In the genomic region with DNA sequence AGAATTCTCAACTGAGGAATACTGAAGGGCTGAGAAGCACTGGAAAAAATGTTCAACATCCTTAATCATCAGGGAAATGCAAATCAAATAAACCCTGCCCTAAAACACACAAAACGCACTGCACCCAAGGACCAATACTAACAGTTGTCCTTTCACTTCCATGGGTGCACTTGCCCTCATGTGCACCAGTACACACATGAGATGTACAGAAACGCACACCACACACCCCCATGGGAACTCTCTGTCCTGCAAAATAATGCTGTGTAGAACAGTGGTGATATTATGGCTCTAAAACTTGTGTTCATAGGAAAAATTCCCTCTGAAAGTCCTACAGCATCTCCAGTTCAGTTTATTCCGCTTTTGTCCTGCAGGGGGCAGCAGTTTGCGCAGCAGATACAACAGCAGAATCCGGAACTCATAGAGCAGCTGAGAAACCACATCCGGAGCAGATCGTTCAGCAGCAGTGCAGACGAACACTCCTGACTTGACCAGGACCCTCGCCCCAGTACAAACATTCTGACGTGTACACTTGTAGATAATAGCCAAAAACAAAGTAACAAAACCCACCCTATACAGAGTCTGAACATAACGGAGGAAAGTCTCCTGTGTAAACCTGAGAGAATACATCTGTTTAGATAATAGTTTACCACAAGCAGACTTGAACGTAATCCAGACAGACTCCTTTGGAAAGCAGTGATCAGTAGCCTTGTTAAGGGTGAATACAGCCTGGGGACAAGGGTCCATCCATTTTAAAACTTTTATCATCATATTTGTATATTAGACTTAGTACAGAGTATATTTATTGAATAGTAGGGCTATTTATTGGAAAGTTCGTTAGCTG, we compare ENCODE assay signal across 7 mouse cellular contexts. TPM values are rescaled to one million over a fixed set of nuclear protein-coding genes. Genes with fewer than 3 reads are reported as not detected.
A peak's percentile ranks its signal among the peaks of the same experiment; 100 is the strongest.
DNase-seq lines count a peak whose midpoint lies in the region; ATAC-seq lines count a peak whose summit lies in the region.

No protein-coding gene starts in this region.

- no peak overlapping the region for H3K27ac ChIP-seq in midbrain, embryonic 11.5 days (ENCODE audit: low read depth, low read length)

- intact Hi-C loops in left cerebral cortex, postnatal 14 days (cut with DNase I): no loop called here

- no peaks in the 10 kb centered on the region for H3K9me3 ChIP-seq in midbrain, embryonic 11.5 days (ENCODE audit: control insufficient read depth, low read length)

- no peak overlapping the region for H3K4me2 ChIP-seq in midbrain, embryonic 11.5 days

- peaks cover 10% of the 10 kb centered on the region; the same call in 1 of the 2 replicates for H3K36me3 ChIP-seq in midbrain, embryonic 11.5 days (ENCODE audit: control insufficient read depth, insufficient read depth, low read length)

- WGBS in midbrain, embryonic 11.5 days: 42% methylated on average over 13 of the region's 13 CpGs

- H3K4me1 ChIP-seq in midbrain, embryonic 11.5 days (ENCODE audit: control insufficient read depth, insufficient read depth, low read length): no peaks in the 10 kb centered on the region

- no peak overlapping the region for H3K9ac ChIP-seq in midbrain, embryonic 11.5 days (ENCODE audit: low read length)

- no peaks in the 10 kb centered on the region for H3K27me3 ChIP-seq in midbrain, embryonic 11.5 days (ENCODE audit: control insufficient read depth, insufficient read depth, low read length)

- H3K4me3 ChIP-seq in midbrain, embryonic 11.5 days (ENCODE audit: low read depth, low read length): no peak overlapping the region

- peak; percentile 100 for ATAC-seq in common myeloid progenitor, adult 5-6 weeks (replicated peaks; ENCODE audit: low read depth, poor library complexity, severe bottlenecking)
- ATAC-seq in inflammation-experienced regulatory T-cells, adult 6 months: peak; percentile 98
- peak; percentile 62; the same call in 1 of the 2 replicates for ATAC-seq in midbrain, embryonic 11.5 days (ENCODE audit: low FRiP score)

- DNase-seq in adrenal gland, adult (ENCODE audit: inconsistent age in 2 of 2, low spot score in 1 of 2): peak; percentile 75 to 93
- peak; percentile 63 to 67 for DNase-seq in gastrocnemius, adult 8-10 months (ENCODE audit: low spot score in 2 of 2)
- peak; percentile 90 to 94 for DNase-seq in left cerebral cortex, postnatal 14 days (ENCODE audit: low spot score in 2 of 2)
- peak; percentile 97 for DNase-seq in midbrain, embryonic 11.5 days (ENCODE audit: low spot score, missing footprints)
- DNase-seq in skeletal muscle tissue, adult 2 months (ENCODE audit: low read depth, low spot score): peak; percentile 57

RNA-seq across cellular contexts. Expression of gene Sgtb, which starts 30.0 kb away (rescaled TPM):
- total RNA-seq in common myeloid progenitor, adult 5-6 weeks (2017): 0.32 TPM in 1 of 2 replicates, not detected in the other
- total RNA-seq in gastrocnemius, adult 8-10 months (2022): under 1 TPM; 0.10 to 0.83 (median 0.61) TPM
- under 1 TPM; 0.30 to 0.43 (median 0.36) TPM for polyA plus RNA-seq in inflammation-experienced regulatory T-cells, adult 6 months (2017; shearing (Covaris generic))
- total RNA-seq in left cerebral cortex, postnatal 14 days (2021): 100 to 1,000 TPM; 101 to 102 TPM
- polyA plus RNA-seq in midbrain, embryonic 11.5 days (2014; fragmentation: Nextera tagmentation; extraction: Ambion mirVana): 27.0 and 28.0 TPM in 2 replicates

RNA-seq across cellular contexts. Expression of gene Nln, which starts 30.2 kb away (rescaled TPM):
- 44.7 and 55.6 TPM in 2 replicates for total RNA-seq in common myeloid progenitor, adult 5-6 weeks (2017)
- total RNA-seq in gastrocnemius, adult 8-10 months (2022): 1 to 10 TPM; 4.6 to 5.9 (median 5.1) TPM
- 10 to 100 TPM in 1 of 3 experiments, 1 to 10 TPM in 2; 5.3 to 10.1 (median 8.7) TPM for polyA plus RNA-seq in inflammation-experienced regulatory T-cells, adult 6 months (2017; shearing (Covaris generic))
- total RNA-seq in left cerebral cortex, postnatal 14 days (2021): 10 to 100 TPM; 31.2 to 31.6 TPM
- 23.5 and 23.9 TPM in 2 replicates for polyA plus RNA-seq in midbrain, embryonic 11.5 days (2014; fragmentation: Nextera tagmentation; extraction: Ambion mirVana)

RNA-seq across cellular contexts. Expression of gene Trappc13, which starts 38.7 kb away (rescaled TPM):
- total RNA-seq in common myeloid progenitor, adult 5-6 weeks (2017): 61.8 and 62.7 TPM in 2 replicates
- 10 to 100 TPM; 32.3 to 36.0 (median 34.4) TPM for total RNA-seq in gastrocnemius, adult 8-10 months (2022)
- polyA plus RNA-seq in inflammation-experienced regulatory T-cells, adult 6 months (2017; shearing (Covaris generic)): 10 to 100 TPM; 43.0 to 54.3 (median 50.0) TPM
- total RNA-seq in left cerebral cortex, postnatal 14 days (2021): 10 to 100 TPM; 46.8 to 50.7 TPM
- 82.4 and 96.4 TPM in 2 replicates for polyA plus RNA-seq in midbrain, embryonic 11.5 days (2014; fragmentation: Nextera tagmentation; extraction: Ambion mirVana)

RNA-seq across cellular contexts. Expression of gene Trim23, which starts 39.0 kb away (rescaled TPM):
- total RNA-seq in common myeloid progenitor, adult 5-6 weeks (2017): 25.1 and 25.3 TPM in 2 replicates
- total RNA-seq in gastrocnemius, adult 8-10 months (2022): 10 to 100 TPM; 27.1 to 29.6 (median 28.0) TPM
- 10 to 100 TPM; 24.9 to 33.2 (median 28.6) TPM for polyA plus RNA-seq in inflammation-experienced regulatory T-cells, adult 6 months (2017; shearing (Covaris generic))
- total RNA-seq in left cerebral cortex, postnatal 14 days (2021): 10 to 100 TPM; 56.3 to 58.2 TPM
- polyA plus RNA-seq in midbrain, embryonic 11.5 days (2014; fragmentation: Nextera tagmentation; extraction: Ambion mirVana): 26.5 and 30.0 TPM in 2 replicates

Comparison
In these comparisons a context has a peak if more than half of its experiments do, and no peak if none do; other contexts are left out.
1. RNA of gene Sgtb, which starts 30.0 kb away (total RNA-seq): 101 to 102 TPM in left cerebral cortex, postnatal 14 days; 0.10 to 0.83 TPM in gastrocnemius, adult 8-10 months and 0.32 TPM in common myeloid progenitor, adult 5-6 weeks; every median in the first group is over 10 times any median in the second.
2. Peak in every context shown above with its lines, with median percentiles within 50 percentile points of each other: DNase-seq and ATAC-seq.